Mouse (Mus musculus): Measurements from ENCODE around the gene Satb2. TPM values are rescaled to one million over a fixed set of nuclear protein-coding genes. Genes with fewer than 3 reads are reported as not detected.

Gene Satb2
- polyA plus RNA-seq (2012; rRNA removed): 0.26 and 0.62 TPM in 2 replicates

- no peak for DNase-seq (ENCODE audit: low read depth)
These were observed at the start of gene Satb2 for GRCm38 (mm10) chr1:56978151-56978700. Gene Satb2 (minus strand): TSS chr1:56978650.

GRCm38 (mm10) chr1:57018941-57019340 lies 40.5 kb upstream of the Satb2 start:
- DNase-seq (ENCODE audit: low read depth): no peak

- no peak for DNase-seq (ENCODE audit: low read depth)
These were observed 35.4 kb upstream of the Satb2 start for GRCm38 (mm10) chr1:57013856-57014255.

GRCm38 (mm10) chr1:57009171-57009570 lies 30.7 kb upstream of the Satb2 start:
- DNase-seq (ENCODE audit: low read depth): no peak

- no peak for DNase-seq (ENCODE audit: low read depth)
These were observed 16.6 kb upstream of the Satb2 start for GRCm38 (mm10) chr1:56995041-56995440.

GRCm38 (mm10) chr1:56992310-56992709 lies 13.9 kb upstream of the Satb2 start:
- no peak for DNase-seq (ENCODE audit: low read depth)

- DNase-seq (ENCODE audit: low read depth): no peak
These were observed 13.2 kb upstream of the Satb2 start for GRCm38 (mm10) chr1:56991613-56992012.

GRCm38 (mm10) chr1:56984483-56984810 lies 6.0 kb upstream of the Satb2 start:
- no peak for DNase-seq (ENCODE audit: low read depth)

GRCm38 (mm10) chr1:56983771-56984482 lies 5.5 kb upstream of the Satb2 start:
- DNase-seq (ENCODE audit: low read depth): no peak

- no peak for DNase-seq (ENCODE audit: low read depth)
These were observed 4.7 kb upstream of the Satb2 start for GRCm38 (mm10) chr1:56983100-56983590.

GRCm38 (mm10) chr1:56982631-56983030 lies 4.2 kb upstream of the Satb2 start:
- no peak for DNase-seq (ENCODE audit: low read depth)

- no peak for DNase-seq (ENCODE audit: low read depth)
These were observed 3.6 kb upstream of the Satb2 start for GRCm38 (mm10) chr1:56981947-56982555.

GRCm38 (mm10) chr1:56981508-56981907 lies 3.1 kb upstream of the Satb2 start:
- no peak for DNase-seq (ENCODE audit: low read depth)

- DNase-seq (ENCODE audit: low read depth): no peak
These were observed 2.3 kb upstream of the Satb2 start for GRCm38 (mm10) chr1:56980631-56981275.

GRCm38 (mm10) chr1:56979531-56980395 lies 1.3 kb upstream of the Satb2 start:
- DNase-seq (ENCODE audit: low read depth): no peak

- DNase-seq (ENCODE audit: low read depth): no peak
These were observed 999 bp downstream of the Satb2 start for GRCm38 (mm10) chr1:56977201-56978100.

- DNase-seq (ENCODE audit: low read depth): no peak
These were observed 1.7 kb downstream of the Satb2 start for GRCm38 (mm10) chr1:56976825-56977104.

- DNase-seq (ENCODE audit: low read depth): no peak
These were observed 2.2 kb downstream of the Satb2 start for GRCm38 (mm10) chr1:56976044-56976824.

- DNase-seq (ENCODE audit: low read depth): no peak
These were observed 2.9 kb downstream of the Satb2 start for GRCm38 (mm10) chr1:56975546-56975945.

GRCm38 (mm10) chr1:56974187-56974586 lies 4.3 kb downstream of the Satb2 start:
- no peak for DNase-seq (ENCODE audit: low read depth)

All from gonadal fat pad, adult 2 months (tissue).